Mouse (Mus musculus): ENCODE measurements around the gene Gdf7. TPM values are rescaled to one million over a fixed set of nuclear protein-coding genes. Genes with fewer than 3 reads are reported as not detected.

Gene Gdf7
- polyA plus RNA-seq, 2 experiments, result not detected

DNA sequence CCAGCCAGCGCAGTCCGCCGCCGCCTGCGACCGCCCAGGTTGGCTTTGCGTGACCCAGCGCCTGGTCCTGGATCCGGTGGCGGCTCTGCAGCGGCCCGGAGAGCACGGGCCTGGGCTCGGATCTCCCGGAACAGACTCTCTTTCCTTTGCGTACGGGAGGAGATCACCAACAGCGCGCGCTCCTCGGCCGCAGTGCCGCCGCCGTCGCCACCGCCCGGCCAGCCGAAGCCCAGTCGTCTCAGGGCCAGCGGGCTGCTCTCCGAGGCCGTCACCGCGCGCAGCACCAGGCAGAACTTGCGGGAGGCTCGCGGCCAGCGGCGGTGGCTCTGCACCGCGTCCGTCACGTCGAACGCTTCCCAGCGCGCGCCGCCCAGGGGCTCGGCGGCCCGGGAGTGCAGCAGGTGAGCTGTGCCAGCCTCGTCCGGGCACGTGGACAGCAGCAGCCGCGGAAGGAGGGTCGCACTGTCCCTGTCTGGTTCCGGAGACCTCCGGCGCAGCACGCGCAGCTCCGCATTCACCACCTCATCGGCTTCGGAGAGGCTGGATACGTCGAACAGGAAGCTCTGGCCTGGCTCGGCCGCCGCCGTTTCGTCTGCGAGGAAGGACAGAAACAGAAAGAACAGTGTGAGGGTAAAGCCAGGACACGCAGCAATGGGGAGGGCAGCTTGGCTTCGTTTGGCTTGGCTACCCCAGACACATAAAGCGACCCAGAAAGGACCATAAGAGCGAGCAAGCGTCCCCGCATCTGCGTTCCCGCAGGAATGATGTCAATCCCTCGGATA lies 3.2 kb downstream of the Gdf7 start:
- Histone ChIP-seq H3K27ac (no peak overlapping the region), H3K4me2 (ENCODE audit: low read depth) (peak overlapping the region; percentile 3; the same call in 1 of the 2 replicates), H3K9ac (replicated peaks) (no peak overlapping the region), H3K9me3 (ENCODE audit: control insufficient read depth, low read length) (no peaks in the 10 kb centered on the region), H3K36me3 (replicated peaks; ENCODE audit: control insufficient read depth, insufficient read depth, low read depth) (no peaks in the 10 kb centered on the region), H3K27me3 (ENCODE audit: control insufficient read depth, insufficient read depth, low read length) (peaks cover 75% of the 10 kb centered on the region), H3K4me1 (replicated peaks; ENCODE audit: control insufficient read depth in 2 of 2, insufficient read depth in 2 of 2, low read length in 1 of 2) (no peaks in the 10 kb centered on the region; a peak in 1 of 4 replicates), H3K4me3 (ENCODE audit: insufficient read depth in 1 of 2, low read depth in 2 of 2, low read length in 2 of 2) (peak overlapping the region in 1 of 2 experiments; percentile 5; a peak in 2 of 4 replicates)
- no peak for ATAC-seq (ENCODE audit: insufficient read depth)
- TF ChIP-seq CTCF (IDR thresholded peaks at IDR 0.05; ENCODE audit: low read depth) (no peak), EP300 (IDR thresholded peaks at IDR 0.05; ENCODE audit: low read depth) (no peak)
- WGBS (ENCODE audit: insufficient replicate concordance), result 3% methylated on average over 82 of the region's 85 CpGs
- no peak for DNase-seq (ENCODE audit: low read depth in 3 of 3, low spot score in 3 of 3)

DNA sequence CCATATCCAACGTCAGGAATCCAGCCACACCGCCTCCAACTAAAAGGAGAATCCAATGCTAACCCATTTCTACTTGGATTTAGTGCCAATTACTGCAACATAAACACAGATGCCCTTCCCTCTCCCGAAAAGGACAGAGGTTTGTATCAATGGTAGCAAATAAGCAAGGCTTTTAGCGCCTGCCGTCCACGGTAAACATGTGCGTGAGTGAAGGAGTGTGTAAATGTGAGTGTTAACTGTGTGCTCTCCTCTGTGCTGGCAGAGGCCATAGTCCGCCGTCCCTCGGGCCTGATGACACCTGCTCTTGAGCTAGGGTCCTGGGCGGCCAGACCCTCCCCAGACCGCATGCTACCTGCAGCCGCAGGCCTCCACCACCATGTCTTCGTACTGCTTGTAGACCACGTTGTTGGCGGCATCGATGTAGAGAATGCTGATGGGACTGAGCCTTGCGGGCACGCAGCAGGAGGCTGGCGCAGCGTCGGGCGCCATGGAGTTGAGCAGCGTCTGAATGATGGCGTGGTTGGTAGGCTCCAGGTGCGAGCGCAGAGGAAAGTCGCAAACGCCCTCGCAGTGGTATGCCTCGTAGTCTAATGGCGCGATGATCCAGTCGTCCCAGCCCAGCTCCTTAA lies 4.1 kb downstream of the Gdf7 start:
- Histone ChIP-seq H3K9me3 (ENCODE audit: control insufficient read depth, low read length) (no peaks in the 10 kb centered on the region), H3K27ac (no peak overlapping the region), H3K4me2 (ENCODE audit: low read depth) (no peak overlapping the region), H3K36me3 (replicated peaks; ENCODE audit: control insufficient read depth, insufficient read depth, low read depth) (no peaks in the 10 kb centered on the region), H3K27me3 (ENCODE audit: control insufficient read depth, insufficient read depth, low read length) (peaks cover 67% of the 10 kb centered on the region), H3K9ac (replicated peaks) (no peak overlapping the region), H3K4me3 (ENCODE audit: insufficient read depth in 1 of 2, low read depth in 2 of 2, low read length in 2 of 2) (peak overlapping the region in 1 of 2 experiments; percentile 5; a peak in 2 of 4 replicates), H3K4me1 (replicated peaks; ENCODE audit: control insufficient read depth in 2 of 2, insufficient read depth in 2 of 2, low read length in 1 of 2) (no peaks in the 10 kb centered on the region; a peak in 1 of 4 replicates)
- TF ChIP-seq EP300 (IDR thresholded peaks at IDR 0.05; ENCODE audit: low read depth), result no peak
- no peak for TF ChIP-seq CTCF (IDR thresholded peaks at IDR 0.05; ENCODE audit: low read depth)
- WGBS (ENCODE audit: insufficient replicate concordance), result 8% methylated on average over 34 of the region's 34 CpGs
- no peak for DNase-seq (ENCODE audit: low read depth in 3 of 3, low spot score in 3 of 3)
- no peak for ATAC-seq (ENCODE audit: insufficient read depth)

DNA sequence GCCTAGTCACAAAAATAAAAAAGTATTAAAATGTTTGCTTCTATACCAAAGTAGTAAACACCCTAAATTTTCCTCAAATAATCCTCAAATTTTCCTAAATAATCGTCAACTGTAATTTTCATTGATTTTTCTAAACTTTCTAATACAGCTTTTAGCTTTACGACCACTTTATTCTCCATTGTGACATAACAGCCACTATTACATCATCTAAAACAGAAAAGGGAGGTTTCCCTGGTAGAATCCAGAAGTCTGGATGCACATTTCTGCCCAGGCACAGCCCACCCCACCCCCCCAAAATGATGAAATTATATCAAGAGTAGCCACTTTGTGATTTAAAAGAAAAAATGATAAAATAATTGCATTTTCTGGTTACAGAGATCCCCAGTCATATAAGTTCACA lies 5.6 kb downstream of the Gdf7 start:
- TF ChIP-seq EP300 (IDR thresholded peaks at IDR 0.05; ENCODE audit: low read depth), result no peak
- TF ChIP-seq CTCF (IDR thresholded peaks at IDR 0.05; ENCODE audit: low read depth), result no peak
- ATAC-seq (ENCODE audit: insufficient read depth) (no peak), DNase-seq (ENCODE audit: low read depth in 3 of 3, low spot score in 3 of 3) (no peak)
- peaks cover 52% of the 10 kb centered on the region for H3K27me3 ChIP-seq (ENCODE audit: control insufficient read depth, insufficient read depth, low read length)
- no peaks in the 10 kb centered on the region; a peak in 1 of 4 replicates for H3K4me1 ChIP-seq (replicated peaks; ENCODE audit: control insufficient read depth in 2 of 2, insufficient read depth in 2 of 2, low read length in 1 of 2)
- no peak overlapping the region for H3K27ac ChIP-seq
- 46% methylated on average over 2 of the region's 2 CpGs for WGBS (ENCODE audit: insufficient replicate concordance)
- no peaks in the 10 kb centered on the region for H3K36me3 ChIP-seq (replicated peaks; ENCODE audit: control insufficient read depth, insufficient read depth, low read depth)
- no peak overlapping the region for H3K4me3 ChIP-seq (ENCODE audit: insufficient read depth in 1 of 2, low read depth in 2 of 2, low read length in 2 of 2)
- H3K4me2 ChIP-seq (ENCODE audit: low read depth), result no peak overlapping the region
- H3K9me3 ChIP-seq (ENCODE audit: control insufficient read depth, low read length), result no peaks in the 10 kb centered on the region
- no peak overlapping the region for H3K9ac ChIP-seq (replicated peaks)

DNA sequence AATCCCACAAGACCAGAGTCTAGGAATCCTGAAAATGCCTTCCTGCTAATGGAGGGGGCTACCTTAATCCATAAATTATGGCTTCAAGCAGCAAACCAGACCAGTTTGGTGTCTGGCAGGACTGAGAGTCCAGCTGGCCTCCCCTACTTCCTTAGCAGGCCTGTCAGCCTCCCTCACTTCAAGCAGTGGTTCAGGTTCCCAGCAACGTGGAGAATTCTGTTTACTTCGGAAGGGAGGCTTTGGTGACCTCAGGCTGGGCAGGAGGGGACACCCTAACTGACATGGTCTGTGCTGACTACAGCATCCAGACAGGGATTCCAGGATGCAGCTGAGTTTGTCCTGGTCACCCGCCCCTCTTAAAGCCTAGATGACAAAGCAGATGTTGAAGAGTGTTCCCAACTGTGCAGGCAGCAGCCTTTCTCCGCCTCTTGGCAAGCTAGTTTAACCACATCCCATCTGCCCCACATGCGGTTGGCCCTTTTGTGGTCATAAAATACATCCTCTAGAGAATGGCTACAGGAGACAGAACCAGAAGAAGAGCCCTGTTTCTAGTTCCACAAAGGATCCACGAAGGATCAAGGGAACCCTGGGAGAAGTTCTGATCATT lies 6.3 kb downstream of the Gdf7 start:
- H3K9ac ChIP-seq (replicated peaks), result no peak overlapping the region
- H3K27ac ChIP-seq, result no peak overlapping the region
- ATAC-seq (ENCODE audit: insufficient read depth) (no peak), DNase-seq (ENCODE audit: low read depth in 3 of 3, low spot score in 3 of 3) (no peak)
- no peak overlapping the region for H3K4me3 ChIP-seq (ENCODE audit: insufficient read depth in 1 of 2, low read depth in 2 of 2, low read length in 2 of 2)
- no peaks in the 10 kb centered on the region for H3K9me3 ChIP-seq (ENCODE audit: control insufficient read depth, low read length)
- WGBS (ENCODE audit: insufficient replicate concordance), result 10% methylated on average over 6 of the region's 6 CpGs
- TF ChIP-seq EP300 (IDR thresholded peaks at IDR 0.05; ENCODE audit: low read depth) (no peak), CTCF (IDR thresholded peaks at IDR 0.05; ENCODE audit: low read depth) (no peak)
- H3K4me1 ChIP-seq (replicated peaks; ENCODE audit: control insufficient read depth in 2 of 2, insufficient read depth in 2 of 2, low read length in 1 of 2), result no peaks in the 10 kb centered on the region; a peak in 1 of 4 replicates
- H3K36me3 ChIP-seq (replicated peaks; ENCODE audit: control insufficient read depth, insufficient read depth, low read depth), result no peaks in the 10 kb centered on the region
- H3K4me2 ChIP-seq (ENCODE audit: low read depth), result no peak overlapping the region
- peaks cover 44% of the 10 kb centered on the region for H3K27me3 ChIP-seq (ENCODE audit: control insufficient read depth, insufficient read depth, low read length)

Measured in liver, embryonic 14.5 days (tissue).